Mouse (Mus musculus): ENCODE data around the gene Olfr980. TPM values are rescaled to one million over a fixed set of nuclear protein-coding genes. Genes with fewer than 3 reads are reported as not detected.

The Olfr980 gene
- polyA plus RNA-seq (2012; ENCODE audit: low replicate concordance): not detected in 2 replicates

DNA sequence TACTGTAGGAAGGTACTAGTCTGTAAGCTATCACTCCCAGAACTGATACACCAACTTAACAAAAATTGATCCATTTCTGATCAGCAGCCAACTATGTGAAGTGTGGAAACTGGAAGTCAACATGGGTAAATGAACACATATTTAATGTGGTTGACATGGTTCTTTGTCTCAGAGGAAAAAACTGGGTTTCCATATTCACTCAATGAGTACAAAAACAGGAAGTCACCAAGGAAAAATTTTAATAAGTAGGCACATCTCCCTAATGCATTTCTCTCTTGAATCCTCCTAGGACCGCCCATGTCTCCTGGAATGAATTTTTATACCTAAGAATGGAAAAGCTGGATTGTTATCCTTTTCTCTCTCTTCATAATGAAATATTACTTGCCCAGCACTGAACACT lies at the start of gene Olfr980:
Gene Olfr980, minus strand, starts transcription at position 101 of the 400 bp plus-strand sequence.

DNA sequence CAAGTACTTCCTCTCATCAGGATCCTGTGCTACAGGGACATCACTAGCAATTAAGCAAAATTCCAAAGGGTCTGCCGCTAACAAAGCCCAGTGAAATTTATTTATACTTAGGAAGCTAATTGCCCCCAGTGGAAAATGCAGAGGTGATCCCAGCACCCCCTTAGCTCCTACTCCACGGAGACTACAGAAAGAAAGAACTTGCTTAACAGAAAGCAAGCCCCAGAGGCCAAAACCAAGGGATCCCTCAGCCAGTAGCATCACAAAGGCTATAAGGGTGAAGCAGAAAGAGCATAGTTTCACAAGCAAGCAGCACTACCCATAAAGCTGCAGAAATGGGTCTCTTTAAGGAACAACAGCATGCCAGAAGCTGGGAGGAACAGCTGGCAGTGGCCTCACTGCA lies 11.8 kb upstream of the Olfr980 start, which contains the start of gene Olfr981:
Gene Olfr981, plus strand, starts transcription at position 301 of the 400 bp plus-strand sequence.

DNA sequence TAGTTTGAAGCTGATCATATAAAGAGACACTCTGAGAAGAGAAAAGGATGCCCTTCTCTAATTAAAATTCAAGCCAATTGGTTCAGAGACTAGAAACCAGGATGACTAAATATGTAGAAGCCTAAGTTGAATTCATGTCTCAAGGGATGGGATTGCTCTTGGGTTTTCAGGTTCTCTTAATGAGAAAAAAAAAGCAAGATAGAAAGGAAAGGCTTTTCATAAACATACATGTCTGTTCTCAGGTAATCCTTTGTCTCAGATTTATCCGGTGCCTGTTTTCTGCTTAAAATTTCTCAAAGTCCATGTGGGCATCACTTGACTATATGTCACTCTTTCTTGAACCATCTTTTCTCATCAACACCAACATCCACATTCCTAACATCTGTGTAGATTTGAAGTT lies 6.0 kb downstream of the Olfr980 start, which contains the start of gene Olfr979:
Gene Olfr979, minus strand, starts transcription at position 101 of the 400 bp plus-strand sequence.

DNA sequence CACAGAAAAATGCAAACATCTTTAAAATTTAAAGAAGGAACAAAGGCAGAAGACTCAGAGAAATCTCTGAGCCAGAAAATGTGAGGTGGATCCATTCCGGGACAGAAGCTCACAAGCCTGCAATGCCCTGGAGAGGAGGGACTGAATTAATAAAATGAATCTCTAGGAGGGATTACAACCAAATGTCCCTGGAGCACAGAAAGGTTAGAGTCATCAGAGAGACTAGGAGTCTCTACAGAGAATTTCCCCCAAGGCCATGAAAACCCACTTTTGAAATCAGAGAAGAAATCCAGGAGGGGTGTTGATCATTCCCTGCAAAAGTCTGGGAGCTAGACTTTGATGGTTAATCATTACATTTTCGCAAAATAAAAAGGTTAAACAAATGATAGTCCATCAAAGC lies 17.6 kb downstream of the Olfr980 start, which contains the start of gene Olfr978:
Gene Olfr978, plus strand, starts transcription at position 301 of the 400 bp plus-strand sequence.

DNA sequence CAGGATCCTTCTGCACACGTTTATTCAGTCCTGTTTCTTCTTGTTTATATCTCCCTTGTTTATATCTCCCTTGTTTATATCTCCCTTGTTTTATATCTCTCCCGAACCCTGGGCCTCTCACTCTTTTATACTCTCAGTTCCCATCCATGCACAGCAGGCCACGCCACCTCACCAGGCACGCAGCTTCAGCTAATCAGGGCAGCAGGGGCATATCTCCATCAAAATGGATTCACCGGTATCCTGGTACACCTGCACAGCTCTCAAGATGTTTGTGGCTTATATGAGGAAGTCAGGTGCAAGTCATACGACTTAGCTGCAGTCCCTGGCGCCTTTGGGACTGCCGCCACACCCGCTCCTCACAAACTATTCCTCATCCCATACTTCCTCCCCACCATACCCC lies 48.3 kb downstream of the Olfr980 start, which contains the start of gene Olfr976:
Gene Olfr976, minus strand, starts transcription at position 101 of the 400 bp plus-strand sequence.

Other genes starting within 250 kb of the Olfr980 start
- not detected in 2 replicates for gene Olfr968, start 226.3 kb downstream of the Olfr980 start, polyA plus RNA-seq (2012; ENCODE audit: low replicate concordance)
- not detected in 2 replicates for gene Olfr969, start 218.6 kb downstream of the Olfr980 start, polyA plus RNA-seq (2012; ENCODE audit: low replicate concordance)
- not detected in 2 replicates for gene Olfr970, start 200.7 kb downstream of the Olfr980 start, polyA plus RNA-seq (2012; ENCODE audit: low replicate concordance)
- not detected in 2 replicates for gene Olfr971, start 172.7 kb downstream of the Olfr980 start, polyA plus RNA-seq (2012; ENCODE audit: low replicate concordance)
- not detected in 2 replicates for gene Olfr972, start 143.2 kb downstream of the Olfr980 start, polyA plus RNA-seq (2012; ENCODE audit: low replicate concordance)
- not detected in 2 replicates for gene Olfr229, start 102.2 kb downstream of the Olfr980 start, polyA plus RNA-seq (2012; ENCODE audit: low replicate concordance)
- not detected in 2 replicates for gene Olfr974, start 72.1 kb downstream of the Olfr980 start, polyA plus RNA-seq (2012; ENCODE audit: low replicate concordance)
- gene Olfr975, start 57.5 kb downstream of the Olfr980 start, polyA plus RNA-seq (2012; ENCODE audit: low replicate concordance): 0.05 TPM in 1 of 2 replicates, not detected in the other
- gene Olfr976, start 48.4 kb downstream of the Olfr980 start, polyA plus RNA-seq (2012; ENCODE audit: low replicate concordance): not detected in 2 replicates
- not detected in 2 replicates for gene Olfr978, start 17.5 kb downstream of the Olfr980 start, polyA plus RNA-seq (2012; ENCODE audit: low replicate concordance)
- gene Olfr979, start 6.1 kb downstream of the Olfr980 start, polyA plus RNA-seq (2012; ENCODE audit: low replicate concordance): not detected in 2 replicates
- gene Olfr981, start 11.9 kb upstream of the Olfr980 start, polyA plus RNA-seq (2012; ENCODE audit: low replicate concordance): not detected in 2 replicates
- not detected in 2 replicates for gene Olfr982, start 64.2 kb upstream of the Olfr980 start, polyA plus RNA-seq (2012; ENCODE audit: low replicate concordance)
- not detected in 2 replicates for gene Olfr983, start 84.0 kb upstream of the Olfr980 start, polyA plus RNA-seq (2012; ENCODE audit: low replicate concordance)
- not detected in 2 replicates for gene Olfr984, start 104.6 kb upstream of the Olfr980 start, polyA plus RNA-seq (2012; ENCODE audit: low replicate concordance)
- gene Olfr985, start 120.6 kb upstream of the Olfr980 start, polyA plus RNA-seq (2012; ENCODE audit: low replicate concordance): not detected in 2 replicates
- not detected in 2 replicates for gene Tmem225, start 138.5 kb upstream of the Olfr980 start, polyA plus RNA-seq (2012; ENCODE audit: low replicate concordance)
- not detected in 2 replicates for gene Olfr986, start 171.3 kb upstream of the Olfr980 start, polyA plus RNA-seq (2012; ENCODE audit: low replicate concordance)
- 0.52 and 1.1 TPM in 2 replicates for gene Zfp202, start 182.7 kb upstream of the Olfr980 start, polyA plus RNA-seq (2012; ENCODE audit: low replicate concordance)